Mouse (Mus musculus): ENCODE results near the gene Tmem104. TPM values are rescaled to one million over a fixed set of nuclear protein-coding genes. Genes with fewer than 3 reads are reported as not detected.

Tmem104 gene
- total RNA-seq, 2 experiments from 2014 or later, result 10.0 to 10.5 TPM

GRCm38 (mm10) chr11:115290919-115291318, 103.6 kb downstream of the Tmem104 start:
- DNase-seq (ENCODE audit: low spot score), result peak; percentile 75
- intact Hi-C loops (cut with DNase I), result no loop called here

GRCm38 (mm10) chr11:115291503-115291902, 104.2 kb downstream of the Tmem104 start:
- DNase-seq (ENCODE audit: low spot score), result no peak
- intact Hi-C loops (cut with DNase I), result no loop called here

- intact Hi-C loops (cut with DNase I), result no loop called here
- DNase-seq (ENCODE audit: low spot score), result no peak
These were observed 105.5 kb downstream of the Tmem104 start for GRCm38 (mm10) chr11:115292631-115293375.

GRCm38 (mm10) chr11:115295939-115296338, 108.7 kb downstream of the Tmem104 start:
- intact Hi-C loops (cut with DNase I), result no loop called here
- DNase-seq (ENCODE audit: low spot score), result no peak

Small RNAs within 50 kb of the gene (microRNA-seq; reads per million reads assigned to microRNA genes)
- gene Gm25837, result not detected

Other genes with a start within 250 kb of the Tmem104 start
- not detected for gene Cd300c, start 218.3 kb upstream of the Tmem104 start, total RNA-seq (2021)
- gene Cd300ld, start 197.6 kb upstream of the Tmem104 start, total RNA-seq (2021), result 1 to 10 TPM; 1.1 to 1.2 TPM
- gene Cd300c2, start 185.6 kb upstream of the Tmem104 start, total RNA-seq (2021), result 1 to 10 TPM; 1.4 to 2.2 TPM
- gene Cd300ld2, start 171.3 kb upstream of the Tmem104 start, total RNA-seq (2021), result not detected
- under 1 TPM in 1 of 2 experiments, not detected in 1; 0.50 TPM for gene Cd300ld4, start 160.5 kb upstream of the Tmem104 start, total RNA-seq (2021)
- 1 to 10 TPM; 1.2 to 1.9 TPM for gene Cd300ld5, start 149.7 kb upstream of the Tmem104 start, total RNA-seq (2021)
- 1 to 10 TPM; 9.0 to 9.7 TPM for gene Cd300ld3, start 139.1 kb upstream of the Tmem104 start, total RNA-seq (2021)
- under 1 TPM; 0.28 to 0.42 TPM for gene Cd300e, start 125.3 kb upstream of the Tmem104 start, total RNA-seq (2021)
- under 1 TPM; 0.67 to 0.75 TPM for gene Rab37, start 96.1 kb upstream of the Tmem104 start, total RNA-seq (2021)
- gene Cd300lf, start 53.5 kb upstream of the Tmem104 start, total RNA-seq (2021), result under 1 TPM in 1 of 2 experiments, not detected in 1; 0.28 TPM
- 10 to 100 TPM; 10.1 to 12.9 TPM for gene Slc9a3r1, start 24.1 kb upstream of the Tmem104 start, total RNA-seq (2021)
- gene Nat9, start 372 bp downstream of the Tmem104 start, total RNA-seq (2021), result 10 to 100 TPM; 19.3 to 23.0 TPM
- under 1 TPM; 0.10 to 0.34 TPM for gene Grin2c, start 79.8 kb downstream of the Tmem104 start, total RNA-seq (2021)
- 1 to 10 TPM; 7.9 to 8.2 TPM for gene Fdxr, start 89.6 kb downstream of the Tmem104 start, total RNA-seq (2021)
- 1 to 10 TPM; 1.1 to 1.5 TPM for gene Fads6, start 110.2 kb downstream of the Tmem104 start, total RNA-seq (2021)
- not detected for gene Otop2, start 119.7 kb downstream of the Tmem104 start, total RNA-seq (2021)
- gene Ush1g, start 134.6 kb downstream of the Tmem104 start, total RNA-seq (2021), result under 1 TPM in 1 of 2 experiments, not detected in 1; 0.20 TPM
- gene Otop3, start 147.2 kb downstream of the Tmem104 start, total RNA-seq (2021), result not detected
- 1 to 10 TPM; 4.2 to 5.4 TPM for gene Hid1, start 180.3 kb downstream of the Tmem104 start, total RNA-seq (2021)
- gene Cdr2l, start 194.4 kb downstream of the Tmem104 start, total RNA-seq (2021), result 1 to 10 TPM; 5.5 to 6.6 TPM
- 100 to 1,000 TPM; 143 to 145 TPM for gene Mrpl58, start 216.3 kb downstream of the Tmem104 start, total RNA-seq (2021)
- 1,000 to 10,000 TPM; 2,312 to 2,343 TPM for gene Atp5h, start 232.5 kb downstream of the Tmem104 start, total RNA-seq (2021)
- gene Kctd2, start 232.6 kb downstream of the Tmem104 start, total RNA-seq (2021), result 10 to 100 TPM; 27.0 to 28.0 TPM

Measured in heart, postnatal 25 days (tissue).